In genomic region chr7:28820358-28821260, GRCm38 (mm10) we compare ENCODE assay signal across 8 mouse cellular contexts. TPM values are rescaled to one million over a fixed set of nuclear protein-coding genes. Genes with fewer than 3 reads are reported as not detected.
A peak's percentile ranks its signal among the peaks of the same experiment; 100 is the strongest.
DNase-seq lines count a peak whose midpoint lies in the region; ATAC-seq and TF ChIP-seq lines count a peak whose summit lies in the region.

No protein-coding gene starts in this region.

- H3K27me3 ChIP-seq in cerebellum, adult 2 months (ENCODE audit: control insufficient read depth, insufficient read depth, low read length): no peaks in the 10 kb centered on the region
- no peaks in the 10 kb centered on the region for H3K27me3 ChIP-seq in heart, embryonic 16.5 days (ENCODE audit: control insufficient read depth, insufficient read depth, low read length)
- no peaks in the 10 kb centered on the region for H3K27me3 ChIP-seq in limb, embryonic 15.5 days
- H3K27me3 ChIP-seq in neural tube, embryonic 14.5 days (ENCODE audit: control insufficient read depth, insufficient read depth, low read length): no peaks in the 10 kb centered on the region

- peak overlapping the region; percentile 67 for H3K27ac ChIP-seq in cerebellum, adult 2 months (ENCODE audit: insufficient read depth, low read length)
- 0 out of 2 replicates have a peak overlapping the region, but pooled peaks have one; percentile 6 for H3K27ac ChIP-seq in bone marrow, adult 2 months (ENCODE audit: control insufficient read depth, insufficient read depth, low read depth, low read length, poor library complexity)
- peak overlapping the region; percentile 47 for H3K27ac ChIP-seq in heart, embryonic 16.5 days (ENCODE audit: low read length)
- peak overlapping the region; percentile 50 for H3K27ac ChIP-seq in limb, embryonic 15.5 days
- H3K27ac ChIP-seq in neural tube, embryonic 14.5 days (ENCODE audit: low read depth, low read length): peak overlapping the region; percentile 52

- H3K4me3 ChIP-seq in cerebellum, adult 2 months (replicated peaks; ENCODE audit: insufficient read depth, low read depth, low read length): no peak overlapping the region
- no peak overlapping the region for H3K4me3 ChIP-seq in bone marrow, adult 2 months (replicated peaks; ENCODE audit: control insufficient read depth, low read depth, low read length)
- H3K4me3 ChIP-seq in heart, embryonic 16.5 days (ENCODE audit: low read length): no peak overlapping the region
- no peak overlapping the region for H3K4me3 ChIP-seq in limb, embryonic 15.5 days
- no peak overlapping the region for H3K4me3 ChIP-seq in neural tube, embryonic 14.5 days (ENCODE audit: low read depth, low read length)

- TF ChIP-seq POLR2A in cerebellum, adult 2 months (IDR thresholded peaks at IDR 0.05; ENCODE audit: borderline replicate concordance, insufficient read depth, low read length): no peak
- no peak for TF ChIP-seq POLR2A in bone marrow, adult 2 months (IDR thresholded peaks at IDR 0.05; ENCODE audit: borderline replicate concordance, control insufficient read depth, low read depth, low read length)

- 0 out of 2 replicates have a peak overlapping the region, but pooled peaks have one; percentile 7 for H3K9ac ChIP-seq in heart, embryonic 16.5 days (ENCODE audit: low read length)
- H3K9ac ChIP-seq in limb, embryonic 15.5 days: no peak overlapping the region
- H3K9ac ChIP-seq in neural tube, embryonic 14.5 days (replicated peaks; ENCODE audit: low read depth, low read length): no peak overlapping the region

- no peaks in the 10 kb centered on the region for H3K9me3 ChIP-seq in heart, embryonic 16.5 days (replicated peaks; ENCODE audit: control insufficient read depth, low read length)
- no peaks in the 10 kb centered on the region for H3K9me3 ChIP-seq in limb, embryonic 15.5 days
- H3K9me3 ChIP-seq in neural tube, embryonic 14.5 days (ENCODE audit: control insufficient read depth, low read length): no peaks in the 10 kb centered on the region

- H3K4me1 ChIP-seq in cerebellum, adult 2 months (ENCODE audit: control insufficient read depth, insufficient read depth, low read length): peaks cover 37% of the 10 kb centered on the region
- peaks cover 2% of the 10 kb centered on the region; the same call in 1 of the 2 replicates for H3K4me1 ChIP-seq in bone marrow, adult 2 months (ENCODE audit: control insufficient read depth, insufficient read depth, low read length)
- H3K4me1 ChIP-seq in heart, embryonic 16.5 days (ENCODE audit: control insufficient read depth, insufficient read depth, low read length): peaks cover 46% of the 10 kb centered on the region
- peaks cover 36% of the 10 kb centered on the region for H3K4me1 ChIP-seq in limb, embryonic 15.5 days
- peaks cover 8% of the 10 kb centered on the region; the same call in 1 of the 2 replicates for H3K4me1 ChIP-seq in neural tube, embryonic 14.5 days (ENCODE audit: control insufficient read depth, insufficient read depth, low read length)

- peaks cover 64% of the 10 kb centered on the region for H3K36me3 ChIP-seq in heart, embryonic 16.5 days (ENCODE audit: control insufficient read depth, insufficient read depth)
- peaks cover 75% of the 10 kb centered on the region for H3K36me3 ChIP-seq in limb, embryonic 15.5 days
- peaks cover 67% of the 10 kb centered on the region for H3K36me3 ChIP-seq in neural tube, embryonic 14.5 days (ENCODE audit: control insufficient read depth, insufficient read depth, low read length)

- no peak for ATAC-seq in heart, embryonic 16.5 days (replicated peaks; ENCODE audit: extremely low read depth, insufficient read depth, low FRiP score)
- ATAC-seq in limb, embryonic 15.5 days (ENCODE audit: insufficient number of reproducible peaks, low FRiP score, low TSS enrichment, low read depth): no peak
- ATAC-seq in neural tube, embryonic 14.5 days (ENCODE audit: low read depth): no peak

- 24% methylated on average over 12 of the region's 12 CpGs for WGBS in cerebellum, adult 2 months
- 58% methylated on average over 12 of the region's 12 CpGs for WGBS in bone marrow, adult 2 months
- WGBS in heart, embryonic 16.5 days: 52% methylated on average over 12 of the region's 12 CpGs
- 77% methylated on average over 12 of the region's 12 CpGs for WGBS in limb, embryonic 15.5 days
- 33% methylated on average over 12 of the region's 12 CpGs for WGBS in neural tube, embryonic 14.5 days

- DNase-seq in cerebellum, adult 2 months: peak in 1 of 2 experiments; percentile 15
- no peak for DNase-seq in cerebellum, adult 9-10 months
- DNase-seq in gastrocnemius, adult 8-10 months (ENCODE audit: low spot score in 2 of 2): no peak
- no peak for DNase-seq in spleen, postnatal 36 days (ENCODE audit: low spot score in 2 of 2)

- no peak overlapping the region for H3K4me2 ChIP-seq in heart, embryonic 16.5 days (ENCODE audit: low read depth, low read length)
- H3K4me2 ChIP-seq in limb, embryonic 15.5 days: no peak overlapping the region
- no peak overlapping the region for H3K4me2 ChIP-seq in neural tube, embryonic 14.5 days (ENCODE audit: low read depth, low read length)

- no peak for TF ChIP-seq CTCF in cerebellum, adult 2 months (IDR thresholded peaks at IDR 0.05; ENCODE audit: borderline replicate concordance, insufficient read depth, low read depth, low read length)
- no peak for TF ChIP-seq CTCF in bone marrow, adult 2 months (IDR thresholded peaks at IDR 0.05; ENCODE audit: control insufficient read depth, insufficient read depth, low read length)

RNA-seq across cellular contexts. Expression of gene Ech1, which starts 4.4 kb away (rescaled TPM):
- 106 and 115 TPM in 2 replicates for polyA plus RNA-seq in cerebellum, adult 2 months (2012; rRNA removed)
- 64.4 and 98.5 TPM in 2 replicates for polyA plus RNA-seq in bone marrow, adult 2 months (2011; ENCODE audit: insufficient read depth, insufficient read length, low replicate concordance, missing spikeins)
- polyA plus RNA-seq in heart, embryonic 16.5 days (2015; fragmentation: Nextera tagmentation; extraction: Ambion mirVana): 281 and 288 TPM in 2 replicates
- 217 and 232 TPM in 2 replicates for polyA plus RNA-seq in limb, embryonic 15.5 days (2015; fragmentation: Nextera tagmentation; extraction: Ambion mirVana)
- 74.5 and 94.4 TPM in 2 replicates for polyA plus RNA-seq in neural tube, embryonic 14.5 days (2014; fragmentation: Nextera tagmentation; extraction: Ambion mirVana)
- 100 to 1,000 TPM; 222 to 343 (median 237) TPM for total RNA-seq in gastrocnemius, adult 8-10 months (2022)

RNA-seq across cellular contexts. Expression of gene Hnrnpl, which starts 12.3 kb away (rescaled TPM):
- 366 and 379 TPM in 2 replicates for polyA plus RNA-seq in cerebellum, adult 2 months (2012; rRNA removed)
- polyA plus RNA-seq in bone marrow, adult 2 months (2011; ENCODE audit: insufficient read depth, insufficient read length, low replicate concordance, missing spikeins): 274 and 541 TPM in 2 replicates
- polyA plus RNA-seq in heart, embryonic 16.5 days (2015; fragmentation: Nextera tagmentation; extraction: Ambion mirVana): 135 and 139 TPM in 2 replicates
- 201 and 221 TPM in 2 replicates for polyA plus RNA-seq in limb, embryonic 15.5 days (2015; fragmentation: Nextera tagmentation; extraction: Ambion mirVana)
- polyA plus RNA-seq in neural tube, embryonic 14.5 days (2014; fragmentation: Nextera tagmentation; extraction: Ambion mirVana): 158 and 160 TPM in 2 replicates
- 100 to 1,000 TPM; 105 to 116 (median 109) TPM for total RNA-seq in gastrocnemius, adult 8-10 months (2022)

RNA-seq across cellular contexts. Expression of gene Lgals4, which starts 13.0 kb away (rescaled TPM):
- polyA plus RNA-seq in cerebellum, adult 2 months (2012; rRNA removed): 6.9 and 8.3 TPM in 2 replicates
- 31.4 and 67.1 TPM in 2 replicates for polyA plus RNA-seq in bone marrow, adult 2 months (2011; ENCODE audit: insufficient read depth, insufficient read length, low replicate concordance, missing spikeins)
- polyA plus RNA-seq in heart, embryonic 16.5 days (2015; fragmentation: Nextera tagmentation; extraction: Ambion mirVana): 12.3 and 17.4 TPM in 2 replicates
- polyA plus RNA-seq in limb, embryonic 15.5 days (2015; fragmentation: Nextera tagmentation; extraction: Ambion mirVana): 11.6 and 13.8 TPM in 2 replicates
- polyA plus RNA-seq in neural tube, embryonic 14.5 days (2014; fragmentation: Nextera tagmentation; extraction: Ambion mirVana): 3.4 and 4.1 TPM in 2 replicates
- 1 to 10 TPM in 3 of 4 experiments, under 1 TPM in 1; 0.58 to 1.6 (median 1.4) TPM for total RNA-seq in gastrocnemius, adult 8-10 months (2022)

RNA-seq across cellular contexts. Expression of gene Rinl, which starts 31.8 kb away (rescaled TPM):
- 3.0 and 3.1 TPM in 2 replicates for polyA plus RNA-seq in cerebellum, adult 2 months (2012; rRNA removed)
- polyA plus RNA-seq in bone marrow, adult 2 months (2011; ENCODE audit: insufficient read depth, insufficient read length, low replicate concordance, missing spikeins): 29.1 and 94.3 TPM in 2 replicates
- polyA plus RNA-seq in heart, embryonic 16.5 days (2015; fragmentation: Nextera tagmentation; extraction: Ambion mirVana): 5.8 and 11.1 TPM in 2 replicates
- polyA plus RNA-seq in limb, embryonic 15.5 days (2015; fragmentation: Nextera tagmentation; extraction: Ambion mirVana): 4.7 and 5.6 TPM in 2 replicates
- 1.6 TPM in 2 replicates for polyA plus RNA-seq in neural tube, embryonic 14.5 days (2014; fragmentation: Nextera tagmentation; extraction: Ambion mirVana)
- under 1 TPM in 3 of 4 experiments, not detected in 1; 0.27 to 0.70 (median 0.56) TPM for total RNA-seq in gastrocnemius, adult 8-10 months (2022)

RNA-seq across cellular contexts. Expression of gene Lgals7, which starts 43.0 kb away (rescaled TPM):
- 0.16 TPM in 1 of 2 replicates, not detected in the other for polyA plus RNA-seq in cerebellum, adult 2 months (2012; rRNA removed)
- polyA plus RNA-seq in bone marrow, adult 2 months (2011; ENCODE audit: insufficient read depth, insufficient read length, low replicate concordance, missing spikeins): not detected in 2 replicates
- polyA plus RNA-seq in heart, embryonic 16.5 days (2015; fragmentation: Nextera tagmentation; extraction: Ambion mirVana): 1.5 and 2.1 TPM in 2 replicates
- 171 and 257 TPM in 2 replicates for polyA plus RNA-seq in limb, embryonic 15.5 days (2015; fragmentation: Nextera tagmentation; extraction: Ambion mirVana)
- 1.8 and 2.6 TPM in 2 replicates for polyA plus RNA-seq in neural tube, embryonic 14.5 days (2014; fragmentation: Nextera tagmentation; extraction: Ambion mirVana)
- not detected for total RNA-seq in gastrocnemius, adult 8-10 months (2022)

Comparison
In these comparisons a context has a peak if more than half of its experiments do, and no peak if none do; other contexts are left out.
1. H3K27ac ChIP-seq: peak in every context shown above with its lines; median percentile 67 in cerebellum, adult 2 months; 52 in neural tube, embryonic 14.5 days; 50 in limb, embryonic 15.5 days; 47 in heart, embryonic 16.5 days; 6 in bone marrow, adult 2 months.